Mouse (Mus musculus) ovary, adult 2 months (tissue): ENCODE measurements around the gene Ficd. TPM values are rescaled to one million over a fixed set of nuclear protein-coding genes. Genes with fewer than 3 reads are reported as not detected.

Experiments
- polyA plus RNA-seq: library from polyadenylated mRNA; depleted of rRNA; stranded (reverse); fragments of >200 nt; gene quantifications from 2 replicates; pipeline ENCODE4 v1.2.3, GENCODE M21; 2012; rRNA removed

Ficd gene
- polyA plus RNA-seq: 8.4 and 9.3 TPM in 2 replicates

DNA sequence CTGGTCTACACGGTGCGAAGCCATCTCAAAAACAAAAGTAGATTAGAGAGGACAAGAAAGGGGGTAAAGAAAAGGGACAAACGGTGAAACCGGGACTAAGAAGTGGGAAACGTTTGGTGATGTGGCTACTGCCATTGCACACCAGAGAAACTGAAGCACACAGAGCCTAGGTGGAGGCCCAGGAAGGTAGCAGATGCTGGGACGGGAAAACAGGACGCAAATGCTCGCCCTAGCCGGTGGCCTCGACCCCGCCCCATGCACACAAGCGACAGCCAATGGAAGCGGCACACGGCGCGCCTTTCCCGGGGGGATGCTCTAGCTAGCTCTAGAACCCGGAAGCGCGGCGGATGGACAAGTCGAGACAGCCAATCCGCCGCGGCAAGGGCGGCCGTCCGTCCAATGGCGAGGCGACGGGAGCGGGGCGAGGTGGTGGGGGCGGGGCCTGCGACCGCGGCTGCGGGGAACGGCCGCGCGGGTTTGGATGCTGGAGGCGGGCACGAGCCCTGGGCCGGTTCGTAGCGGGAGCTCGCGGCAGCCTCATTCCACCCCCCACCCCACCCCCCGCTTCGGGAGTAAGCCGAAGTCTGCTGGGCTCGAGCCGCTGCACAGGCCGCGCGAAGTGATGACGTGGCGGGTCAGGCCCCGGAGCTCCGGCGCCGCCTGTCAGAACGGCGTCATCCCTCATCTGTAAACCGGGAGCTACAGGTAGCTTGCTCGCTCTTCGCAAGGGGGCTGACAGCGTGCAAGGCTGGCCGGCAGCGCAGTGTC is at the start of gene Ficd:
Gene Ficd (plus strand): TSS at position 459 of the 768 bp plus-strand sequence.

DNA sequence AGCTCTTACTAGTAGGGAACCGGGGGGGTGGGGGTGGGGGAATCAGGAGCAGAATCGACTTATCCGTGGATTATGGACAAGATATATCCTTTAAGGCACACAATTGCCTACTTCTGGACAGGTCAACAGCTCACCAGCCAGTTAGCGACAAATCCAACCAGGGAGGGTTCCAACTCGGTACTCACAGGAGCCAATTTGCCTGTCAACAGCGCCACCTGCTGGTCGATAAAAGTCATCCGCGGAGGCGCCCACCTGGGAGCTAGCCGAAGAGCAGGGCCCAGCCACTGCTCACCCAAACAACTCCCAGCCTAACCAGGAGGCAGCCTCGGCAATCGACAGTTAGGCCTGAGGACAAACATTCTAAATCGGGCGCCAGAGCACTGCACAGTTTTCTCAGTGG is 11.2 kb upstream of the Ficd start, which contains the start of gene 1700069L16Rik:
Gene 1700069L16Rik (minus strand): TSS at position 327 of the 400 bp plus-strand sequence.

DNA sequence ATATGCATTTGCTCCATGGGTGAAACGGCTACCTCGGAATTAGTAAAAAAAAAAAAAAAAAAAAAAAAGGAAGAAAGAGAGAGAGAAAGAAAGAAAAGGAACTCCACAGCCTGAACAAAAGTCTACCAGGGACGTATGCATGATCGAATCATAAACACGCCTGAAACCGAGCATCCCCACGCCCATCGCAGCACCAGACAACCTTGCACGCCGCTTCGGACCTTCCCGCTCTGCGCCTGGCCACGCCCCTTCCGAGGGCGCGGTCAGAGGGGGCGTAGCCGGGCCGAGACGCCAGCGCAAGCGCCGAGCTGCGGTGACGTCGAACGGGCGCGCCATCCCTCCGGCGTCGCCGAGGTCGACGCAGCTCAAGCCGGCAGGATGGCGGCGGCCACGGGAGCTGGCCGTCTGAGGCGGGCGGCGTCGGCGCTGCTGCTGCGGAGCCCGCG is 36.9 kb downstream of the Ficd start, which contains the start of the genes Sart3 and Iscu:
Gene Sart3 (minus strand): TSS at position 61 of the 446 bp plus-strand sequence.
Gene Iscu (plus strand): TSS at position 299 of the 446 bp plus-strand sequence.

Other genes with a start within 250 kb of the Ficd start
- gene Wscd2, start 245.5 kb upstream of the Ficd start, polyA plus RNA-seq: 9.5 and 10.3 TPM in 2 replicates
- gene Cmklr1, start 85.4 kb upstream of the Ficd start, polyA plus RNA-seq: 58.3 and 69.4 TPM in 2 replicates
- gene 1700069L16Rik, start 11.0 kb upstream of the Ficd start, polyA plus RNA-seq: not detected in 2 replicates
- gene Sart3, start 36.7 kb downstream of the Ficd start, polyA plus RNA-seq: 28.6 and 31.6 TPM in 2 replicates
- 142 and 156 TPM in 2 replicates for gene Iscu, start 36.9 kb downstream of the Ficd start, polyA plus RNA-seq
- gene Tmem119, start 64.7 kb downstream of the Ficd start, polyA plus RNA-seq: 40.9 and 48.6 TPM in 2 replicates
- gene Selplg, start 96.8 kb downstream of the Ficd start, polyA plus RNA-seq: 25.6 and 26.6 TPM in 2 replicates
- 76.6 and 79.5 TPM in 2 replicates for gene Coro1c, start 173.0 kb downstream of the Ficd start, polyA plus RNA-seq